Mouse (Mus musculus): ENCODE results near the gene Ggct.

- no peak for TF ChIP-seq POLR2A (IDR thresholded peaks at IDR 0.05; ENCODE audit: borderline replicate concordance, extremely low read depth, insufficient read depth, insufficient read length, poor library complexity, severe bottlenecking)
- no peak for TF ChIP-seq CTCF (IDR thresholded peaks at IDR 0.05; ENCODE audit: borderline replicate concordance, extremely low read depth, insufficient read depth, insufficient read length)
These were observed 21.0 kb downstream of the Ggct start for GRCm38 (mm10) chr6:54971731-54972110.
